10 mouse cellular contexts compared by ENCODE assay signal in genomic region chr12:73052036-73052650, GRCm38 (mm10). TPM values are rescaled to one million over a fixed set of nuclear protein-coding genes. Genes with fewer than 3 reads are reported as not detected.
DNase-seq lines count a peak whose midpoint lies in the region; ATAC-seq and TF ChIP-seq lines count a peak whose summit lies in the region.
"Had no signal": no experiment of that assay in that cellular context is flagged by ENCODE, and none has a peak within 500 bp of the region (broad histone marks: within the 10 kb centered on the region; RNA-seq: fewer than 3 reads in every experiment).

No protein-coding gene starts in this region.

- no peaks in the 10 kb centered on the region for H3K36me3 ChIP-seq in heart, embryonic 11.5 days (ENCODE audit: control insufficient read depth, insufficient read depth, low read length)
- no peaks in the 10 kb centered on the region for H3K36me3 ChIP-seq in C2C12 (ENCODE audit: control insufficient read depth, insufficient read depth)
- no peaks in the 10 kb centered on the region for H3K36me3 ChIP-seq in limb, embryonic 10.5 days

- H3K27me3 ChIP-seq in heart, embryonic 11.5 days (ENCODE audit: control insufficient read depth, insufficient read depth, low read length): peaks cover 66% of the 10 kb centered on the region
- H3K27me3 ChIP-seq in C2C12 (ENCODE audit: control insufficient read depth, insufficient read depth, insufficient read length): no peaks in the 10 kb centered on the region
- H3K27me3 ChIP-seq in limb, embryonic 10.5 days (ENCODE audit: low read depth, poor library complexity, severe bottlenecking): peaks cover 66% of the 10 kb centered on the region

- peak overlapping the region; percentile 80 for H3ac ChIP-seq in C2C12 (ENCODE audit: control insufficient read depth, insufficient read length, low read depth)

- no peak for DNase-seq in heart, postnatal 10 days
- peak; percentile 86 for DNase-seq in embryo, embryonic 10 days (ENCODE audit: low spot score)
- peak; percentile 83 for DNase-seq in limb, embryonic 10.5 days (ENCODE audit: low spot score)
- no peak for DNase-seq in layer of hippocampus, adult 9-11 months
- DNase-seq in kidney, postnatal 4 days: no peak
- DNase-seq in lung, adult 2 months: no peak
- DNase-seq: lung, postnatal 14 days had no signal

- ATAC-seq in heart, embryonic 11.5 days (replicated peaks; ENCODE audit: insufficient number of reproducible peaks, low FRiP score, low TSS enrichment): no peak

- H3K27ac ChIP-seq in heart, embryonic 11.5 days (ENCODE audit: low read depth, low read length): no peak overlapping the region
- peak overlapping the region; percentile 89 for H3K27ac ChIP-seq in limb, embryonic 10.5 days
- H3K27ac ChIP-seq: heart, adult 2 months had no signal

- H3K79me3 ChIP-seq in C2C12 (ENCODE audit: low read depth): peaks cover 4% of the 10 kb centered on the region

- no peaks in the 10 kb centered on the region for H3K9me3 ChIP-seq in heart, embryonic 11.5 days (replicated peaks; ENCODE audit: control insufficient read depth, low read length)
- H3K9me3 ChIP-seq in limb, embryonic 10.5 days (replicated peaks): no peaks in the 10 kb centered on the region

- H3K4me3 ChIP-seq in heart, embryonic 11.5 days (ENCODE audit: low read depth, low read length): peak overlapping the region; percentile 66; the same call in 1 of the 2 replicates
- H3K4me3 ChIP-seq in C2C12 (ENCODE audit: insufficient read depth, poor library complexity, severe bottlenecking): peak overlapping the region; percentile 59
- H3K4me3 ChIP-seq in limb, embryonic 10.5 days: peak overlapping the region; percentile 60
- H3K4me3 ChIP-seq in lung, adult 2 months (replicated peaks; ENCODE audit: extremely low read depth, low read depth, low read length): no peak overlapping the region
- H3K4me3 ChIP-seq: heart, adult 2 months had no signal

- peaks cover 18% of the 10 kb centered on the region for H3K79me2 ChIP-seq in C2C12 (ENCODE audit: control insufficient read depth, insufficient read depth)

- H3K9ac ChIP-seq in heart, embryonic 11.5 days (ENCODE audit: low read depth, low read length): no peak overlapping the region

- H3K4me2 ChIP-seq in heart, embryonic 11.5 days: peak overlapping the region; percentile 94

- intact Hi-C loops in heart, postnatal 10 days (cut with DNase I): no loop called here

- TF ChIP-seq CTCF in C2C12 (IDR thresholded peaks at IDR 0.05; ENCODE audit: control insufficient read depth, insufficient read depth, insufficient read length): no peak
- TF ChIP-seq CTCF in lung, adult 2 months (IDR thresholded peaks at IDR 0.05; ENCODE audit: insufficient read depth, low read length): no peak

- H3K4me1 ChIP-seq in heart, embryonic 11.5 days (ENCODE audit: control insufficient read depth, insufficient read depth, low read length): 0 out of 2 replicates have a peak, but pooled peaks cover 8% of the 10 kb centered on the region
- peaks cover 91% of the 10 kb centered on the region for H3K4me1 ChIP-seq in limb, embryonic 10.5 days
- H3K4me1 ChIP-seq in lung, adult 2 months (ENCODE audit: control insufficient read depth, insufficient read depth, low read length): no peaks in the 10 kb centered on the region

- TF ChIP-seq POLR2A in lung, adult 2 months (IDR thresholded peaks at IDR 0.05; ENCODE audit: borderline replicate concordance, extremely low read depth, low read depth, low read length): no peak

- WGBS in heart, embryonic 11.5 days (ENCODE audit: insufficient replicate concordance): 3% methylated on average over 19 of the region's 19 CpGs
- under 1% methylated on average over 19 of the region's 19 CpGs for WGBS in limb, embryonic 10.5 days
- 24% methylated on average over 19 of the region's 19 CpGs for WGBS in lung, adult 2 months

TF ChIP-seq in C2C12, 6 proteins besides CTCF, POLR2A, EP300 and RAD21:
- no peak for TF ChIP-seq USF1 (IDR thresholded peaks at IDR 0.05; ENCODE audit: low read depth)
- TF ChIP-seq MYOG (IDR thresholded peaks at IDR 0.05; ENCODE audit: control insufficient read depth, extremely low read depth, insufficient read length): no peak

RNA-seq across cellular contexts. Expression of gene Six1, which starts 1.5 kb away (rescaled TPM):
- 1.3 and 2.3 TPM in 2 replicates for polyA plus RNA-seq in heart, embryonic 11.5 days (2014; fragmentation: Nextera tagmentation; extraction: Ambion mirVana)
- under 1 TPM; 0.53 to 0.92 TPM for total RNA-seq in heart, postnatal 10 days (2021)
- 72.4 TPM for polyA plus RNA-seq in C2C12 (2012; fragmentation: generic; extraction: Trizol)
- polyA plus RNA-seq in limb, embryonic 10.5 days (2016; fragmentation: Nextera tagmentation; extraction: Ambion mirVana): 18.0 and 32.6 TPM in 2 replicates
- polyA plus RNA-seq in lung, adult 2 months (2012; rRNA removed): 3.0 and 3.6 TPM in 2 replicates

Comparison
In these comparisons a context has a peak if more than half of its experiments do, and no peak if none do; other contexts are left out.
1. DNase-seq: peak in embryo, embryonic 10 days (single experiment) and limb, embryonic 10.5 days (single experiment); none in heart, postnatal 10 days (0 of 2), layer of hippocampus, adult 9-11 months (single experiment), kidney, postnatal 4 days (0 of 2) and lung, adult 2 months (single experiment).